Mouse (Mus musculus): ENCODE results near the gene Ampd2.

GRCm38 (mm10) chr3:108050493-108050892, 36.0 kb downstream of the Ampd2 start:
- no peak for TF ChIP-seq CTCF (IDR thresholded peaks at IDR 0.05; ENCODE audit: low read depth, low read length)
- TF ChIP-seq POLR2A (IDR thresholded peaks at IDR 0.05; ENCODE audit: extremely low read depth, insufficient read depth, low read length), result no peak

Measured in liver, adult 2 months (tissue).